Mouse (Mus musculus) heart, embryonic 13.5 days (tissue): Measurements from ENCODE around the gene Sept8. TPM values are rescaled to one million over a fixed set of nuclear protein-coding genes. Genes with fewer than 3 reads are reported as not detected.

Experiments used
- ATAC-seq: fragments of 200-750 bp; cut with Nextera tagmentation; 2 replicates; pipeline ENCODE4 v1.8.0; 2017; ENCODE audit warnings: moderate TSS enrichment; ENCODE audit not compliant: insufficient number of reproducible peaks, low FRiP score, low TSS enrichment; ENCODE audit errors: extremely low read depth
- H3K27ac ChIP-seq: fragments of 300-500 bp; sonication (generic); replicated peaks from 2 replicates; pipeline ENCODE4 v1.5.1; 2015; ENCODE audit warnings: moderate library complexity, mild to moderate bottlenecking, inconsistent platforms
- H3K27me3 ChIP-seq: fragments of 300-500 bp; sonication (generic); replicated peaks from 2 replicates; pipeline ENCODE4 v1.6.1; 2015; ENCODE audit warnings: mild to moderate bottlenecking, inconsistent platforms
- H3K36me3 ChIP-seq: fragments of 300-500 bp; sonication (generic); 2 replicates; pipeline ENCODE4 v1.6.1; 2015; ENCODE audit warnings: mild to moderate bottlenecking, inconsistent platforms
- H3K4me1 ChIP-seq: fragments of 300-500 bp; sonication (generic); 2 replicates; pipeline ENCODE4 v1.6.1; 2015; ENCODE audit warnings: inconsistent platforms
- H3K4me2 ChIP-seq: fragments of 300-500 bp; sonication (generic); 2 replicates; pipeline ENCODE4 v1.6.1; 2015; ENCODE audit warnings: inconsistent platforms, mild to moderate bottlenecking, moderate library complexity
- H3K4me3 ChIP-seq: fragments of 300-500 bp; sonication (generic); 2 replicates; pipeline ENCODE4 v1.5.1; 2015; ENCODE audit warnings: moderate library complexity, mild to moderate bottlenecking, inconsistent platforms
- H3K9ac ChIP-seq: fragments of 300-500 bp; sonication (generic); 2 replicates; pipeline ENCODE4 v1.6.1; 2015; ENCODE audit warnings: inconsistent platforms, mild to moderate bottlenecking, moderate library complexity
- H3K9me3 ChIP-seq: fragments of 300-500 bp; sonication (generic); 2 replicates; pipeline ENCODE4 v1.6.1; 2016; ENCODE audit warnings: inconsistent platforms
- WGBS: fragments of 180-500 bp; shearing (Covaris S2); methylation state at CpG from one replicate; pipeline ENCODE4 v1.1.7; 2015; ENCODE audit warnings: mixed read lengths; 5-methylcytosine and 5-hydroxymethylcytosine counted together
- polyA plus RNA-seq: library from polyadenylated mRNA; unstranded; fragments of >200 nt; fragmentation: Nextera tagmentation; extraction: Ambion mirVana; gene quantifications from 2 replicates; pipeline ENCODE4 v1.2.1, GENCODE M21; 2015

Gene Sept8
- polyA plus RNA-seq, 1 experiment from 2014 or later, result 18.3 TPM

- Histone ChIP-seq H3K27ac (no peak overlapping the region), H3K9me3 (no peaks in the 10 kb centered on the region), H3K9ac (0 out of 2 replicates have a peak overlapping the region, but pooled peaks have one; percentile 24), H3K4me1 (peaks cover 44% of the 10 kb centered on the region), H3K36me3 (no peaks in the 10 kb centered on the region), H3K4me2 (peak overlapping the region; percentile 79), H3K27me3 (0 out of 2 replicates have a peak, but pooled peaks cover 4% of the 10 kb centered on the region), H3K4me3 (no peak overlapping the region)
- no peak for ATAC-seq
- 40% methylated on average over 5 of the region's 5 CpGs for WGBS
Observed at GRCm38 (mm10) chr11:53518759-53519158, 298 bp upstream of the Sept8 start.

GRCm38 (mm10) chr11:53520122-53520978 lies 1.3 kb downstream of the Sept8 start:
- H3K4me2 ChIP-seq, result peak overlapping the region; percentile 79
- ATAC-seq, result no peak
- no peaks in the 10 kb centered on the region; the same call in 1 of the 2 replicates for H3K36me3 ChIP-seq
- H3K27me3 ChIP-seq, result 0 out of 2 replicates have a peak, but pooled peaks cover 4% of the 10 kb centered on the region
- peaks cover 57% of the 10 kb centered on the region for H3K4me1 ChIP-seq
- peak overlapping the region; percentile 95 for H3K9ac ChIP-seq
- peak overlapping the region; percentile 89 for H3K4me3 ChIP-seq
- H3K9me3 ChIP-seq, result no peaks in the 10 kb centered on the region
- WGBS, result 2% methylated on average over 24 of the region's 24 CpGs
- H3K27ac ChIP-seq, result peak overlapping the region; percentile 81

- H3K9ac ChIP-seq, result peak overlapping the region; percentile 95
- peaks cover 66% of the 10 kb centered on the region for H3K4me1 ChIP-seq
- peak overlapping the region; percentile 79 for H3K4me2 ChIP-seq
- peak overlapping the region; percentile 89 for H3K4me3 ChIP-seq
- H3K9me3 ChIP-seq, result no peaks in the 10 kb centered on the region
- ATAC-seq, result no peak
- 0 out of 2 replicates have a peak, but pooled peaks cover 4% of the 10 kb centered on the region for H3K27me3 ChIP-seq
- peak overlapping the region; percentile 81 for H3K27ac ChIP-seq
- 23% methylated on average over 16 of the region's 16 CpGs for WGBS
- no peaks in the 10 kb centered on the region; the same call in 1 of the 2 replicates for H3K36me3 ChIP-seq
Observed at GRCm38 (mm10) chr11:53521120-53521820, 2.2 kb downstream of the Sept8 start.

- H3K27ac ChIP-seq, result peak overlapping the region; percentile 81
- no peaks in the 10 kb centered on the region for H3K9me3 ChIP-seq
- peaks cover 71% of the 10 kb centered on the region for H3K4me1 ChIP-seq
- 0 out of 2 replicates have a peak, but pooled peaks cover 4% of the 10 kb centered on the region for H3K27me3 ChIP-seq
- no peak overlapping the region for H3K9ac ChIP-seq
- no peaks in the 10 kb centered on the region; the same call in 1 of the 2 replicates for H3K36me3 ChIP-seq
- ATAC-seq, result no peak
- 34% methylated on average over 7 of the region's 7 CpGs for WGBS
- H3K4me2 ChIP-seq, result peak overlapping the region; percentile 79
- peak overlapping the region; percentile 89 for H3K4me3 ChIP-seq
Observed at GRCm38 (mm10) chr11:53521821-53522131, 2.7 kb downstream of the Sept8 start.

- 88% methylated on average over 3 of the region's 3 CpGs for WGBS
- no peak for ATAC-seq
- Histone ChIP-seq H3K4me2 (0 out of 2 replicates have a peak overlapping the region, but pooled peaks have one; percentile 79), H3K36me3 (no peaks in the 10 kb centered on the region; the same call in 1 of the 2 replicates), H3K4me3 (no peak overlapping the region), H3K9ac (no peak overlapping the region), H3K4me1 (peaks cover 76% of the 10 kb centered on the region), H3K27ac (no peak overlapping the region), H3K9me3 (no peaks in the 10 kb centered on the region), H3K27me3 (0 out of 2 replicates have a peak, but pooled peaks cover 4% of the 10 kb centered on the region)
Observed at GRCm38 (mm10) chr11:53522362-53522761, 3.3 kb downstream of the Sept8 start.

- WGBS, result 29% methylated on average over 9 of the region's 9 CpGs
- no peaks in the 10 kb centered on the region for H3K9me3 ChIP-seq
- no peak overlapping the region for H3K4me3 ChIP-seq
- no peak overlapping the region for H3K4me2 ChIP-seq
- H3K9ac ChIP-seq, result no peak overlapping the region
- H3K4me1 ChIP-seq, result peaks cover 82% of the 10 kb centered on the region
- H3K27ac ChIP-seq, result no peak overlapping the region
- no peaks in the 10 kb centered on the region; the same call in 1 of the 2 replicates for H3K36me3 ChIP-seq
- H3K27me3 ChIP-seq, result 0 out of 2 replicates have a peak, but pooled peaks cover 3% of the 10 kb centered on the region
- no peak for ATAC-seq
Observed at GRCm38 (mm10) chr11:53522930-53523329, 3.9 kb downstream of the Sept8 start.

GRCm38 (mm10) chr11:53523545-53524405 lies 4.7 kb downstream of the Sept8 start:
- Histone ChIP-seq H3K9me3 (no peaks in the 10 kb centered on the region), H3K4me1 (peaks cover 90% of the 10 kb centered on the region), H3K36me3 (no peaks in the 10 kb centered on the region; the same call in 1 of the 2 replicates), H3K9ac (no peak overlapping the region), H3K27me3 (no peaks in the 10 kb centered on the region), H3K4me3 (no peak overlapping the region), H3K27ac (no peak overlapping the region), H3K4me2 (no peak overlapping the region)
- 79% methylated on average over 14 of the region's 14 CpGs for WGBS
- ATAC-seq, result no peak

GRCm38 (mm10) chr11:53524905-53525304 lies 5.8 kb downstream of the Sept8 start:
- no peak overlapping the region for H3K4me2 ChIP-seq
- H3K36me3 ChIP-seq, result no peaks in the 10 kb centered on the region; the same call in 1 of the 2 replicates
- H3K4me3 ChIP-seq, result no peak overlapping the region
- 71% methylated on average over 6 of the region's 6 CpGs for WGBS
- no peaks in the 10 kb centered on the region for H3K27me3 ChIP-seq
- H3K9ac ChIP-seq, result no peak overlapping the region
- peak overlapping the region; percentile 59 for H3K27ac ChIP-seq
- H3K4me1 ChIP-seq, result peaks cover 96% of the 10 kb centered on the region
- ATAC-seq, result no peak
- no peaks in the 10 kb centered on the region for H3K9me3 ChIP-seq

GRCm38 (mm10) chr11:53525461-53525860 lies 6.4 kb downstream of the Sept8 start:
- no peak for ATAC-seq
- Histone ChIP-seq H3K4me3 (no peak overlapping the region), H3K27ac (peak overlapping the region; percentile 59), H3K36me3 (no peaks in the 10 kb centered on the region; the same call in 1 of the 2 replicates), H3K27me3 (no peaks in the 10 kb centered on the region), H3K9ac (0 out of 2 replicates have a peak overlapping the region, but pooled peaks have one; percentile 25), H3K4me1 (peaks cover 97% of the 10 kb centered on the region), H3K9me3 (no peaks in the 10 kb centered on the region), H3K4me2 (peak overlapping the region; percentile 27; the same call in 1 of the 2 replicates)
- WGBS, result 32% methylated on average over 4 of the region's 4 CpGs

- ATAC-seq, result no peak
- H3K9ac ChIP-seq, result peak overlapping the region; percentile 16; the same call in 1 of the 2 replicates
- no peaks in the 10 kb centered on the region for H3K27me3 ChIP-seq
- peaks cover 13% of the 10 kb centered on the region for H3K36me3 ChIP-seq
- H3K4me1 ChIP-seq, result peaks cover 66% of the 10 kb centered on the region
- WGBS, result 53% methylated on average over 9 of the region's 9 CpGs
- H3K4me3 ChIP-seq, result no peak overlapping the region
- peak overlapping the region; percentile 55 for H3K27ac ChIP-seq
- H3K9me3 ChIP-seq, result no peaks in the 10 kb centered on the region
- peak overlapping the region; percentile 42; the same call in 1 of the 2 replicates for H3K4me2 ChIP-seq
Observed at GRCm38 (mm10) chr11:53528397-53529252, 9.6 kb downstream of the Sept8 start.
